Mouse (Mus musculus): Measurements from ENCODE around the gene Thada.
"Not testable (repeated sequence)": the region's sequence is repeated elsewhere in the genome, so short reads cannot be mapped to it uniquely, and the experiment has no call there.

The Thada gene

DNA sequence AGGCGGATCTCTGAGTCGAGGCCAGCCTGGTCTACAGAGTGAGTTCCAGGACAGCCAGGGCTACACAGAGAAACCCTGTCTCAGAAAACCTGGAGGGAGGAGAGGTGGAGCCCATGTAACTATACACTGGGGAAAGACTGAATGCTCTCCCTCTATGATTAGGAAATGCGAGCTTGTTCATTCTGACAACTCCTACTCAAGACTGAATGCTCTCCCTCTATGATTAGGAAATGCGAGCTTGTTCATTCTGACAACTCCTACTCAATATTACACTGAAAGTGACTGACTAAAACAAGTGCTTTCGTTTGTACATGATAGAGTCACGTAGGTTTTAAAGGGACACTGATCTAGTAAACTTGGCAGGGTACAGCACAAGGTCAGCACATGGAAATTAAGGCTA is 174.8 kb downstream of the Thada start:
- DNase-seq (ENCODE audit: low read depth), result not testable (repeated sequence)

DNA sequence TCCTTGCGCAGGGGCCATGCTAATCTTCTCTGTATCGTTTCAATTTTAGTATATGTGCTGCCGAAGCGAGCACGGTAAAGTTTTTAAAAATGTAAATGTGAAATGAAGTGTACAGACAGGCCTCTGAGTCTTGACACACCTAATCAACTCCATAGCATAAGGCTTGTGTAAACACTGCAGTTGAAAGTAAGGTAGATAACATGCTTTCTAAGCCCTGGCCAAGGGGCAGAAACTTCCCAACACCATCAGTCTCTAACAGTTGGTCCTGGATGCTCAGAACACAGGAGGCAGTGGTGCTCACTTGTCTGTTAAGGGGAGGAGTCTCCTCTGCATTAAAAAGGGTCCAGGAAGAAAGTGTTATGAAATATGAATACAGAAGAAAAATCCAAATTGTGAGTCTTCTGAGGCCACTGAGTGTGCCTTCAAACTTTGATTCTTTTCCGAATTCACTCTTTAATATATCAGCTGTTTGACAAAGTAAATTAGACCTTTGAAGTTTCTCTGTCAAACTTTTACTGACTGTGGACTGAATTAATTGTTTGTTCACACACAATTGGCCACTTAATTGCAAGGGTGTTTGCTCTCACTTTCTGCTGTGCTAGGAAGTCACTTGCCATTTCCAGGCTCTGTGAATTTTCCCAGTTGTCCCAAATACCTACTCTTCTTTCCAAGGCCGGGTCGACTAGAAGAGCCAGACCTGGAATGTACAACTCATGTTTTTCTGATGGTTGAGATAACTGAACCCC is 178.2 kb downstream of the Thada start:
- DNase-seq (ENCODE audit: low read depth), result no peak

- DNase-seq (ENCODE audit: low read depth), result no peak
These were observed 179.5 kb downstream of the Thada start for GRCm38 (mm10) chr17:84286536-84286935.

GRCm38 (mm10) chr17:84282388-84283280 is 183.4 kb downstream of the Thada start:
- no peak for DNase-seq (ENCODE audit: low read depth)

DNA sequence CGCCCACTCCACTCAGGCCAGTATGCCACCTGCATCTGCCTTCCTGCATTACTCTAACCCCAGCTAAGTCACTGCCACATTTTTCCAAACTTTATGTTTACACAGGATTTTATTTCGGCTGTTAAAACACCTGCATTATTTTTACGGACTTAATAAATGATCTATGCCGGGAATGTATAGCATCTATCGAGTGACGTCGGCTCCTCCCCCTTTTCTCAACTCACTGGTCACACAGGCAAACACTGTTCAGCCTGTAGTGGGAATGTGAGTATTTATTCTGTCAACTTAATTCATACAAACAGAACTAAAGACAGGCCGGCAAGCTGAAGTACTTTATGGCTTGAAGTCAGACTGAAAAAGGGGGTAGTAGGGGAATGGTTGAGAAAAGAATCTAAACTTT is 187.0 kb downstream of the Thada start:
- no peak for DNase-seq (ENCODE audit: low read depth)

DNA sequence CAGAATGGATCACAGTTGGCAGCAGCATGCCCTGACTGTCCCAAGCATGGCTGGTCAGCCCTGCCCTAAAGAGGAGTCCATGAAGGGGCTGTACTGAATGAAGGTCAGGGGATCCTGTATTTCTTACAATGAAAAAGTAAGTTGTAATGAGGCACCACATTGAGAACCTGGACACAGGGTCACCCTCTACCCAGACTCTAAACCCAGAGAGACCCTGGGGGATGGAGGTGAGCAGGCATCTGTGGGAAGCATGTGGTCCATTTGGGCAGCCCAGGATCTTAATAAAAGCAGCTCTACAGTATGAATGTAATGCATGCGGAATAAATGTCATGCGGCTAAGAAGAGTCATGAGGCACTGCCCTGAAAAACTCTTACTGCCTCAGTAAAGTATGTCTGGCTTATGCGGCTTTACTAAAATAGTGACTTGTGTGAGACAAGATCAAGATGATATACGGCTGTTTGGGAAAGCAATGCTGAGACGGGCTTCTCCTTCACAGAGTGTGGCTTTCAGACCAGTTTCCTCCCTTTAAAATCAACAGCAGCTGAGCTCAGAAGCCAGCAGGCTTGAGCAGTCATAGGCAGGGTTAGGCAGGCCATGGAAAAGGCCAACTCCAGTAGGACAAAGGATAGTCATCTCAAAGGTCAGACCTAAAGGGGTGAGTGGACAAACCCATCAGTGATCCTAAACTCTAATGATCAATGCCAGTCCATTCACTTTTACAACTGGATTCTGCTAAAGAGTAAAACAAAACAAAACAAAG is 187.6 kb downstream of the Thada start:
- DNase-seq (ENCODE audit: low read depth), result no peak

- DNase-seq (ENCODE audit: low read depth), result no peak
These were observed 191.0 kb downstream of the Thada start for GRCm38 (mm10) chr17:84274999-84275398.

GRCm38 (mm10) chr17:84274163-84274562 is 191.8 kb downstream of the Thada start:
- DNase-seq (ENCODE audit: low read depth), result no peak

GRCm38 (mm10) chr17:84272557-84273261 is 193.3 kb downstream of the Thada start:
- no peak for DNase-seq (ENCODE audit: low read depth)

DNA sequence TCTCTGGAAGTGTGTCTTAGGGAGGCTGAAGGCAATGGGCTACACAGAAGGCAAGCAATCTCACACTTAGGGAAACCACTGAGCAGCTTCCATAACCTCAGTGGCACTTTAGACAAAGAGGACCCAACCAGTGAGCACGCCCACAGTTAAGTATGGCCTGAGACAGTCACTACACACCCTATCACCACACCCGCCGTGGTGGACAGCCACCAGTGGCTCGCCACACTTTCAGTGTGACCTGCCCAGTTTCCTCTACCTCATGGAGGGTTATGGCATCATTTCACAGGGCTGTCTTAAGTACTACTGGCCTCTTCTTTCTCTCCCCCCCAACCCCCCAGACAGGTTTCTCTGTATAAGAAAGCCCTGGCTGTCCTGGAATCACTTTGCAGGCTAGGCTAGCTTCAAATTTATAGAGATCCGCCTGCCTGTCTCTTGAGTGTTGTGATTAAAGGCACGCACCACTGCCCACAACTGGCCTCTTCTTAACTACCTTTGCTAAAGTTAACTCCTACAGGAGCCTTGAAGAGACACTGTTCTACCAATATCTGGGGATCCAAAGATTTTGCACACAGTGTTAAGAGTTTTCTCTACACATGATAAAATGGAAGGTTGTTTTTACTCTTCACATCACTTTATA is 194.3 kb downstream of the Thada start:
- DNase-seq (ENCODE audit: low read depth), result no peak

GRCm38 (mm10) chr17:84269722-84270121 is 196.3 kb downstream of the Thada start:
- no peak for DNase-seq (ENCODE audit: low read depth)

GRCm38 (mm10) chr17:84268450-84268849 is 197.6 kb downstream of the Thada start:
- DNase-seq (ENCODE audit: low read depth), result no peak

DNA sequence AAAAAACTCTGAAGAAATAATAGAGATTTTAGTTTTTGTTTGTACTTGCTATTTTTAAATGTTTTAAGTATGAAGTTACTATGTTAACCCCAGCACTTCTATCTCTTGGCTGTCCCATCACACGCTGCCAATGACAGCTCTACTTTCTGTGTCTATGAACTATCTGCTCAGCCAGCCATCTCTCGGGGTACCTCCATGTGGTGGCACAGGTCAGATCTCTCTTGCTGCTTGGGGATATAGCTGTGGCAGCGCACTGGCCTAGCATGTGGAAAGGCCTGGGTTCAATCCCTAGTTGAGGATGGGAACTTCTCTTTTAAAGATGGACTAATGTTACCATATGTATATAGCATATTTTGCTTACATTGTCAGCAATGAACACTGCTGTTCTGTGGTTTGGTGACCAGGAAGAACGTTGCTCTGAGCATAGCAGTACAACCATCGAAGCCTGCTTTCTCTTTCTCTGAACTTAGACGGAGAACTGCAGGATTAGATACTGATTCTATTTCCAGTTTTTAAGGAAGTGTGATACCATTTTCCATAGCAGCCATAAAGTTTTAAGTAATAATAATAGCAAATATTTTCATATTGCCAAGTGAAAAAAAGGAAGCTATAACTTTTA is 198.4 kb downstream of the Thada start:
- no peak for DNase-seq (ENCODE audit: low read depth)

DNA sequence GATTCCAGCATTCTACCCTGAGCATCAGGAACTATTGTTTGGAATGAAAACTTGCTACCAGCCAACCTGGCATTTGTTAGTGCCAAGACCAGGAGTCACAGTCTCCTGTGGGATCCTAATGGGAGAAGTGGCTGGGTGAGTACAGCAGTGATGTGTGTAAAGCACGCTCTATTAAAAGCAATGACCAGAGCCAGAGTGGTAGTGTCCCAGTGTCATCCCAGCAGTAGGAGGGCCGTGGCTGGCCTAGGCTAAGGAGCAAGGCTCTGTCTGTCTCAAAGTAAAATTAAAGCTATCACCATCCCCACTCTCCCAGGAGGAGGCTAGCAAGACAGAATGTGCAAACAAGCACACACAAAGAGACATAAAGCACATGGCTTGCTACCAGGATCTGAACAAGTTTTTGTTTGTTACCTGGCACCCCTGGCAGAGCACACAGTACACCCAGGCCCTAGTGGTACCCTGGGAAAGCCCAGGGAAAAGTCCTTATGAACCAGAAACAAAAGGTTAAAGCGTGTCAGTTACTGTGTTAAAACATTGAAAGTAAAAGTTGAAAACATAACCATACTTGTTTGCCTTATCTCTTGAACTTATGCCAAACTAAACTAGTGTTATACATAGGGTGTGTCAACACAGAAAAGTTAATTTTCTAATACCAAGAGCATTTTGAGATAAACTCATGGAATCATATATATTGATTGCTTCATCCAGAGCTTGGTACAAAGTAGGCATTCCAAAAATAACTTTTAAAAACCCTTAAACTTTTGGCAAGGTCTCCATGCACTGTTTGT is 199.7 kb downstream of the Thada start:
- DNase-seq (ENCODE audit: low read depth), result no peak

GRCm38 (mm10) chr17:84265480-84266130 is 200.4 kb downstream of the Thada start:
- DNase-seq (ENCODE audit: low read depth), result no peak

GRCm38 (mm10) chr17:84264305-84264704 is 201.7 kb downstream of the Thada start:
- DNase-seq (ENCODE audit: low read depth), result no peak

GRCm38 (mm10) chr17:84263591-84263990 is 202.4 kb downstream of the Thada start:
- no peak for DNase-seq (ENCODE audit: low read depth)

- peak; percentile 81 for DNase-seq (ENCODE audit: low read depth)
These were observed 203.6 kb downstream of the Thada start for GRCm38 (mm10) chr17:84262325-84262979.

- no peak for DNase-seq (ENCODE audit: low read depth)
These were observed 205.0 kb downstream of the Thada start for GRCm38 (mm10) chr17:84261010-84261409.
